Mouse (Mus musculus): ENCODE data around the gene Vcam1. TPM values are rescaled to one million over a fixed set of nuclear protein-coding genes. Genes with fewer than 3 reads are reported as not detected.

Gene Vcam1
- polyA plus RNA-seq, 2 experiments, result 66.7 to 162 TPM

GRCm38 (mm10) chr3:116165030-116165429 is 35.5 kb upstream of the Vcam1 start:
- DNase-seq (ENCODE audit: low spot score), result no peak
- no peak for ATAC-seq (ENCODE audit: low FRiP score, low read depth)
- Histone ChIP-seq H3K9me3 (ENCODE audit: control insufficient read depth, low read length) (no peaks in the 10 kb centered on the region), H3K4me2 (replicated peaks; ENCODE audit: low read depth, low read length, severe bottlenecking) (no peak overlapping the region), H3K27me3 (ENCODE audit: control insufficient read depth, insufficient read depth, low read length) (no peaks in the 10 kb centered on the region), H3K27ac (replicated peaks; ENCODE audit: low read depth, low read length) (no peak overlapping the region), H3K36me3 (ENCODE audit: control insufficient read depth, insufficient read depth, low read length) (no peaks in the 10 kb centered on the region), H3K4me3 (replicated peaks; ENCODE audit: low read length) (no peak overlapping the region), H3K4me1 (ENCODE audit: control insufficient read depth, insufficient read depth, low read length) (no peaks in the 10 kb centered on the region), H3K9ac (ENCODE audit: low read depth, low read length, severe bottlenecking) (no peak overlapping the region)
- TF ChIP-seq POLR2A (IDR thresholded peaks at IDR 0.05; ENCODE audit: borderline replicate concordance, extremely low read depth, insufficient read depth, insufficient read length), result no peak
- WGBS, result 57% methylated on average over 1 of the region's 1 CpGs

GRCm38 (mm10) chr3:116163517-116163916 is 34.0 kb upstream of the Vcam1 start:
- no peak overlapping the region for H3K9ac ChIP-seq (ENCODE audit: low read depth, low read length, severe bottlenecking)
- H3K9me3 ChIP-seq (ENCODE audit: control insufficient read depth, low read length), result no peaks in the 10 kb centered on the region
- H3K4me3 ChIP-seq (replicated peaks; ENCODE audit: low read length), result no peak overlapping the region
- H3K27me3 ChIP-seq (ENCODE audit: control insufficient read depth, insufficient read depth, low read length), result no peaks in the 10 kb centered on the region
- DNase-seq (ENCODE audit: low spot score) (no peak), ATAC-seq (ENCODE audit: low FRiP score, low read depth) (no peak)
- no peak for TF ChIP-seq POLR2A (IDR thresholded peaks at IDR 0.05; ENCODE audit: borderline replicate concordance, extremely low read depth, insufficient read depth, insufficient read length)
- no peak overlapping the region for H3K27ac ChIP-seq (replicated peaks; ENCODE audit: low read depth, low read length)
- no peaks in the 10 kb centered on the region for H3K4me1 ChIP-seq (ENCODE audit: control insufficient read depth, insufficient read depth, low read length)
- no peaks in the 10 kb centered on the region for H3K36me3 ChIP-seq (ENCODE audit: control insufficient read depth, insufficient read depth, low read length)
- 84% methylated on average over 5 of the region's 5 CpGs for WGBS
- H3K4me2 ChIP-seq (replicated peaks; ENCODE audit: low read depth, low read length, severe bottlenecking), result no peak overlapping the region

GRCm38 (mm10) chr3:116162097-116162666 is 32.7 kb upstream of the Vcam1 start:
- Histone ChIP-seq H3K9ac (ENCODE audit: low read depth, low read length, severe bottlenecking) (no peak overlapping the region), H3K36me3 (ENCODE audit: control insufficient read depth, insufficient read depth, low read length) (no peaks in the 10 kb centered on the region), H3K27ac (replicated peaks; ENCODE audit: low read depth, low read length) (no peak overlapping the region), H3K27me3 (ENCODE audit: control insufficient read depth, insufficient read depth, low read length) (no peaks in the 10 kb centered on the region), H3K4me1 (ENCODE audit: control insufficient read depth, insufficient read depth, low read length) (no peaks in the 10 kb centered on the region), H3K4me3 (replicated peaks; ENCODE audit: low read length) (no peak overlapping the region), H3K9me3 (ENCODE audit: control insufficient read depth, low read length) (no peaks in the 10 kb centered on the region), H3K4me2 (replicated peaks; ENCODE audit: low read depth, low read length, severe bottlenecking) (no peak overlapping the region)
- no peak for TF ChIP-seq POLR2A (IDR thresholded peaks at IDR 0.05; ENCODE audit: borderline replicate concordance, extremely low read depth, insufficient read depth, insufficient read length)
- 75% methylated on average over 9 of the region's 9 CpGs for WGBS
- DNase-seq (ENCODE audit: low spot score) (no peak), ATAC-seq (ENCODE audit: low FRiP score, low read depth) (no peak)

DNA sequence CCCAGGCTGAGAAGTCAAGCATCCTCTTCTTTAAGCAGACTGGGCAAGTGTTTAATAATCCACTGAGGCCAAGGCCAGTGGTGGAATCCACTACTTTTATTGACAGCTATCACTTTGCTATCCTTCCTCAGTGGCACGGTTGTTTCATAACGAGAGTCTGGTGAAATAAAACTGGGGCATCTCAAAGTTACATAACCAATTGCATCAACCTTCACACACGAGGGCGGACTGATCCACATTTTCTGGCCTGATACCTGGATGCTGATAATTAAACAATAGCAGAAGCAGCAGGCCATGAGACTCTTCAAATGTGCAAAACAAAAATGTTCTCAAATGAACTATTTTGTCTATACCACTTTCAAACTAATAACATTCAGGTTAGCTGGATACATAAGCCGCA is 29.9 kb upstream of the Vcam1 start:
- WGBS, result 90% methylated on average over 5 of the region's 5 CpGs
- no peaks in the 10 kb centered on the region for H3K4me1 ChIP-seq (ENCODE audit: control insufficient read depth, insufficient read depth, low read length)
- no peak for TF ChIP-seq POLR2A (IDR thresholded peaks at IDR 0.05; ENCODE audit: borderline replicate concordance, extremely low read depth, insufficient read depth, insufficient read length)
- ATAC-seq (ENCODE audit: low FRiP score, low read depth), result no peak
- no peak overlapping the region for H3K4me3 ChIP-seq (replicated peaks; ENCODE audit: low read length)
- H3K9ac ChIP-seq (ENCODE audit: low read depth, low read length, severe bottlenecking), result no peak overlapping the region
- no peaks in the 10 kb centered on the region for H3K9me3 ChIP-seq (ENCODE audit: control insufficient read depth, low read length)
- no peaks in the 10 kb centered on the region for H3K27me3 ChIP-seq (ENCODE audit: control insufficient read depth, insufficient read depth, low read length)
- DNase-seq (ENCODE audit: low spot score), result no peak
- H3K27ac ChIP-seq (replicated peaks; ENCODE audit: low read depth, low read length), result no peak overlapping the region
- H3K36me3 ChIP-seq (ENCODE audit: control insufficient read depth, insufficient read depth, low read length), result no peaks in the 10 kb centered on the region
- no peak overlapping the region for H3K4me2 ChIP-seq (replicated peaks; ENCODE audit: low read depth, low read length, severe bottlenecking)

DNA sequence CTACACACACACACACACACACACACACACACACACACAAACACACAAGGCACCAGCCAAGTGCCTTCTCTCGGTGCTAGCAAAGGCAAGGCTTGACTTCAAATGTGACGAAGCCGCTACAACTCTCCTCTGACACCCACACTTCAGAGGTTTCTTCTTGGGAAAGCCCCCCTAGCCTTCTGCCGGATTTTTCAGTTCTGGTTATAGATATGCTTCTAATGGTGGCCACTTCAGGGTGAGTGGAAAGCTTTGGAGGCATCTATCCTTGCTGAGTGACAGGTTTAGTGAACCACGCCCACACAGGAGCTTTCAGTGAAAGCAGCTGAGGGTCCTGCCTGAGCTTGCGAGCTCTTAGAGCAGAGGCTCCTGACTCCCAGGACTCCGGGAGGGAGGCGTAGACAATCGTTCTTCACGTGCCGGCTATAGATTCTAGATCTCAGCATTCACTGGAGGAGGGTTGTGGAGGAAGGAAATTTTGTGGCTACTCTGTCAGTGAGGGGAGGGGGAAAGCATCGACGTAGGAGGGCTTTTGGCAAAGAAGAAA is 28.0 kb upstream of the Vcam1 start:
- H3K9me3 ChIP-seq (ENCODE audit: control insufficient read depth, low read length), result no peaks in the 10 kb centered on the region
- WGBS, result 65% methylated on average over 13 of the region's 13 CpGs
- DNase-seq (ENCODE audit: low spot score) (no peak), ATAC-seq (ENCODE audit: low FRiP score, low read depth) (no peak)
- no peak overlapping the region for H3K9ac ChIP-seq (ENCODE audit: low read depth, low read length, severe bottlenecking)
- H3K4me1 ChIP-seq (ENCODE audit: control insufficient read depth, insufficient read depth, low read length), result no peaks in the 10 kb centered on the region
- no peak overlapping the region for H3K4me2 ChIP-seq (replicated peaks; ENCODE audit: low read depth, low read length, severe bottlenecking)
- H3K27me3 ChIP-seq (ENCODE audit: control insufficient read depth, insufficient read depth, low read length), result no peaks in the 10 kb centered on the region
- H3K36me3 ChIP-seq (ENCODE audit: control insufficient read depth, insufficient read depth, low read length), result no peaks in the 10 kb centered on the region
- TF ChIP-seq POLR2A (IDR thresholded peaks at IDR 0.05; ENCODE audit: borderline replicate concordance, extremely low read depth, insufficient read depth, insufficient read length), result no peak
- H3K4me3 ChIP-seq (replicated peaks; ENCODE audit: low read length), result no peak overlapping the region
- no peak overlapping the region for H3K27ac ChIP-seq (replicated peaks; ENCODE audit: low read depth, low read length)

Measured in limb, embryonic 14.5 days (tissue).